Mouse (Mus musculus): ENCODE measurements around the gene Gpr161.

DNA sequence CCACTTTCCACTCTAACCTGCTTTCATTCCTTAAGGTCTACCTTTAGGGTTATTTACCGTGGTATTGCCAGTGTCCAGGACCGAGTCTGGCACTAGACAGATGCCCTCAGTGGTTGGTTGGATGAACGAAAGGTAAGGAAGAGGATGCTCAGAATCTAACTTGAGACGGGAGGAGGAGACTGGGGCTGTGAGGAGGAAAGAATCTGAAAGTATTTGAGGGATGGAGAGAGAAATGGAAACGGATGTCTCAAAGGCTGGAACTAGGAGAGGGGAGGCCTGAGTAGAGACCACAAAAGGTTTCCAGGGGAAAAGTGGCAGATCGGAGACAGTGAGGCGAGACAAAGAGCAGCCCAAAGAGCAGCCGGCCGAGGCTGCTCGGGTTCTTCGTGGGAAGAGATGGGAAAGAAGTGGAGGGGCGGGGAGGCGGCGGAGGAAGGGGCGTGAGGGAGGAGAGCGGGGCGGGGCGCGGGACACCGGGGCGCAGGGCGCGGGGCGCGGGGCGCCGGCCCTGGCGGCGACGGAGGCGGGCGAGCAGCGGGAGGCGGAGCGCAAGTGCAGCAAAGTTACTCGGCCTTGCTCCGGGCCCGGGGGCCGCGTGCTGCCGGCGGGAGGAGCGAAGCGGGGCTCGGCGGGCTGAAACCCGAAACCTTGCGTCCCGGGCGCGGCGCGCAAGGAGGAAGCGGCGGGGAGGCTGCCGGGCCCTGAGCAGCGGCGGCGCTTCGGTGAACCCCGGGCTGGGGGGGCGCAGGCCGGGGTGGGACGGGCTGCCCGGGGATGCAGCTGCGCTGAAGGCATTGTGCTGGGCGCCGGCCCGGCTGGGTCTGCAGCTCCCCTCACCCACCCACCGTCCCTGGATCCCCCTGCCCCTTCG is 14.0 kb upstream of the Gpr161 start:
- TF ChIP-seq CTCF (IDR thresholded peaks at IDR 0.05; ENCODE audit: low read depth, low read length), result no peak
- TF ChIP-seq GATA2 (IDR thresholded peaks at IDR 0.05; ENCODE audit: borderline replicate concordance, low read depth, low read length), result no peak
- no peak for TF ChIP-seq TAL1 (conservative IDR thresholded peaks at IDR 0.05; ENCODE audit: low read depth, low read length)
- no peak for TF ChIP-seq GATA1 (IDR thresholded peaks at IDR 0.05; ENCODE audit: borderline replicate concordance, low read length)

Measured in G1E (cell line).